Mouse (Mus musculus) hematopoietic stem cell, adult 5-6 weeks (primary cell): ENCODE data around the gene Vasn. TPM values are rescaled to one million over a fixed set of nuclear protein-coding genes. Genes with fewer than 3 reads are reported as not detected.

ENCODE experiments used
- ATAC-seq, 2 experiments: fragments of 125-278 bp in 1 of 2; replicated peaks in 1 of 2; 2 replicates each; pipeline ENCODE4 v1.8.0; 2016 to 2017; ENCODE audit warnings: inconsistent platforms in 2 of 2, mild to moderate bottlenecking in 2 of 2, moderate number of reproducible peaks in 2 of 2, low read depth in 1 of 2, moderate TSS enrichment in 1 of 2; ENCODE audit not compliant: low FRiP score in 2 of 2, poor library complexity in 2 of 2, severe bottlenecking in 2 of 2, insufficient read depth in 1 of 2, low TSS enrichment in 1 of 2
- total RNA-seq: library from RNA; stranded (forward); fragments of 172-1452, 232-1000 nt; gene quantifications from 2 replicates; pipeline ENCODE4 v1.2.3, GENCODE M21; 2017

The Vasn gene
- total RNA-seq, 1 experiment from 2014 or later: 0.89 TPM

- no peak for ATAC-seq
Observed at GRCm38 (mm10) chr16:4633661-4634060, 6.1 kb upstream of the Vasn start.

GRCm38 (mm10) chr16:4634681-4635080 lies 5.1 kb upstream of the Vasn start:
- ATAC-seq: no peak

- no peak for ATAC-seq
Observed at GRCm38 (mm10) chr16:4635760-4636159, 4.0 kb upstream of the Vasn start.

DNA sequence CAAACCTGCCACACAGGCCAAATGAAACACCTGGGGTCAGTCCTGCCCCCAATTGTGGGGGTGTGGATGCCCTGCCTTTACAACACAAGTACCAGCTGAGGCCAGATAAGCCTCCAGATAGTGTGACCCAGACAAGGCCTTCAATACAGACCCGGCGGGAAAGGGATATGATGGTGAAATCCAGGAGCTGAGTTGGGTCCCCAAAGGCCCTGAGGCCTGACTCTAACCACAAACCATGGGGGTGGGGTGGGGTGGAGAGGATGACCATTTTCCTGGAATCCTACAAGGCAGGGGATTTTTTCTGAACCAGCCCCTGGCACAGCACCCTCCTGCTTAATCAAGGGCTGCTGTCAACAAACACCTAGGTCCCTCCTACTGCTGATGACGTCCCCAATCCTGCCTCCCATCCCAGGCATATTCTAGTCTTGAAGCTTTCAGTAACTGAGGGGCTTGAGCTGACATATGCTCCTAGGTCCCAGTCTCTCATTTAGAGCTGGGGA lies 800 bp upstream of the Vasn start:
- no peak for ATAC-seq

- peak in 1 of 2 experiments; percentile 43; a peak in 2 of 4 replicates for ATAC-seq
Observed at GRCm38 (mm10) chr16:4640267-4641005, 695 bp downstream of the Vasn start.

- no peak for ATAC-seq
Observed at GRCm38 (mm10) chr16:4641119-4641838, 1.5 kb downstream of the Vasn start.

DNA sequence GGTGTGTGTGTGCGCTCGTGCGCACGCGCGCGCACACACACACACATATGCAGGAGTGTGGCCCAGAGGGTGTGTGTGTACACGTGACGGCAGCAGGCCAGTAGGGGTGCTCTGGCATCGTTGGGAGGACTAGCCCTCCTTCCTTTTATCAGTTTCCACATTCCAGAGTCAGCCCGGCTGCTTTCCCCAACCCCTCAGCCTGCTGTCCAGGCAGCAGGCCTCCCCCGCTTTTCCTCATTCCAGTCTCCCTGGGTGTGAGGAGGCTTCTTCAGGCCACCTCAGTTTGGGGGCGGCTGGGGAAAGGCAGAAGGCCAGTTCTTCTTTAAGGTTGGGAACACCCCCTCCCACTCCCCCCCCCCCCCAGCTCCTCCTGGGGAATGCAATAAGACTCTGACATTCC lies 2.4 kb downstream of the Vasn start:
- ATAC-seq: no peak

GRCm38 (mm10) chr16:4642937-4643336 lies 3.2 kb downstream of the Vasn start:
- no peak for ATAC-seq

GRCm38 (mm10) chr16:4643670-4644419 lies 4.1 kb downstream of the Vasn start:
- no peak for ATAC-seq

- no peak for ATAC-seq
Observed at GRCm38 (mm10) chr16:4645867-4646266, 6.1 kb downstream of the Vasn start.

DNA sequence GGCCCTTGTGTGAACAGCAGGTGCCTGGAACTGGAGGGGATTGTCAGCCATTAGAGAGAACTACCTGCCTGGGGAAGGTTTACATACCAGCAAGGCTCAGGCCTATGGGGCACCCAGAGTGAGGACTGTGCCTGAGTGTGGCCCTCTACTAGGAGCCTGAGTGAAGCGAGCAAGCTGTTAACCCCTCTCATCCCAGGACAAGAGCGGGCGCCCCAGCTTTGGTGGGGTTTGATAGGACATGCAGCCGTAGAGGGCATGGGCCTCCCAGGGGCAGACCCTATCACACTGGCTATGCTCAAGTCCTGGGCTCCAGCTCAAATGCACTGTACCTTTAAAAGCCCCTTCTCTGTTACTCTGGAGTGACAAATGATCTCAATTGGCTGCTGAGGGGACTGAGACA lies 7.1 kb downstream of the Vasn start:
- ATAC-seq: no peak

DNA sequence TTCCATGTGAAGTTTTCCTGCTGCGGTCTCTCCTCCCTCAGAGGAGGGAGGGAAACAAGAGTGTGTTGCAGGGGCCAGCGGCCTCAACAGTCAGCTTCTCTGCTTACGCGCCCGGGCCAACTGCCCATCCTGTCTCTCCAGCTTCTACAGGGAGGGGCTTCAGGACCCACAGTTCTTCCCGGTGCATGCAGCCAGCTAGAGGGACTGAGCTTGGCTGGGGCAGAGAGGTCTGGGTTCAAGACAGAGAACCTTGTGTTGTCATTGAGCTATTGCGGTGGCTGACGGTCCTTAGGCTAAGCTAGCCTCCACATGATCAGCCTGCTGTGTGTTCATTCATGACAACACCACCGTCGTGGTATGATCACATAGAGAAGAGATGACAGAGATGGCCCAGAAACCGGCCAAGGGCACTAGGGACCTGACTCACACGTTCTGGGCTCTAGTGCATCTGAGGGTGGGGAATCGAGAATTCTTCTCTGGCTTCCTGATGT lies 8.0 kb downstream of the Vasn start:
- ATAC-seq: no peak

DNA sequence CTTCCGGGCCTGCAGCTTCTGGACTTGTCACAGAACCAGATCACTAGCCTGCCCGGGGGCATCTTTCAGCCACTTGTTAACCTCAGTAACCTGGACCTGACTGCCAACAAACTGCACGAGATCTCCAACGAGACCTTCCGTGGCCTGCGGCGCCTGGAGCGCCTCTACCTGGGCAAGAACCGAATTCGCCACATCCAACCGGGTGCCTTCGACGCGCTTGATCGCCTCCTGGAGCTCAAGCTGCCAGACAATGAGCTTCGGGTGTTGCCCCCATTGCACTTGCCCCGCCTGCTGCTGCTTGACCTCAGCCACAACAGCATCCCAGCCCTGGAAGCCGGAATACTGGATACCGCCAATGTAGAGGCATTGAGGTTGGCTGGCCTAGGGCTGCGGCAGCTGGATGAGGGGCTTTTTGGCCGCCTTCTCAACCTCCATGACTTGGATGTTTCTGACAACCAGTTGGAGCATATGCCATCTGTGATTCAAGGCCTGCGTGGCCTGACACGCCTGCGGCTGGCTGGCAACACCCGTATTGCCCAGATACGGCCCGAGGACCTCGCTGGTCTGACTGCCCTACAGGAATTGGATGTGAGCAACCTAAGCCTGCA lies 8.8 kb downstream of the Vasn start:
- no peak for ATAC-seq

DNA sequence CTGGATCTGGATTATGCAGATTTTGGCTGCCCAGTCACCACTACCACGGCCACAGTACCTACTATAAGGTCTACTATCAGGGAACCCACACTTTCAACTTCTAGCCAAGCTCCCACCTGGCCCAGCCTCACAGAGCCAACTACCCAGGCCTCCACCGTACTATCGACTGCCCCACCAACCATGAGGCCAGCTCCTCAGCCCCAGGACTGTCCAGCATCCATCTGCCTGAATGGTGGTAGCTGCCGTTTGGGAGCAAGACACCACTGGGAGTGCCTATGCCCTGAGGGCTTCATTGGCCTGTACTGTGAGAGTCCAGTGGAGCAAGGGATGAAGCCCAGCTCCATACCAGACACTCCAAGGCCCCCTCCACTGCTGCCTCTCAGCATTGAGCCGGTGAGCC lies 9.5 kb downstream of the Vasn start:
- ATAC-seq: no peak

DNA sequence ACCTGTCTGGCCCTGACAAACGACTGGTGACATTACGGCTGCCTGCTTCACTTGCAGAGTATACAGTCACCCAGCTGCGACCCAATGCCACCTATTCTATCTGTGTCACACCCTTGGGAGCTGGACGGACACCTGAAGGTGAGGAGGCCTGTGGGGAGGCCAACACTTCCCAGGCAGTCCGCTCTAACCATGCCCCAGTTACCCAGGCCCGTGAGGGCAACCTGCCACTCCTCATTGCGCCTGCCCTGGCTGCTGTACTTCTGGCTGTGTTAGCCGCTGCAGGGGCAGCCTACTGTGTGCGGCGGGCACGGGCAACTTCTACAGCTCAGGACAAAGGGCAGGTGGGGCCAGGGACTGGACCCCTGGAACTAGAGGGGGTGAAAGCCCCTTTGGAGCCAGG lies 10.0 kb downstream of the Vasn start:
- no peak for ATAC-seq

DNA sequence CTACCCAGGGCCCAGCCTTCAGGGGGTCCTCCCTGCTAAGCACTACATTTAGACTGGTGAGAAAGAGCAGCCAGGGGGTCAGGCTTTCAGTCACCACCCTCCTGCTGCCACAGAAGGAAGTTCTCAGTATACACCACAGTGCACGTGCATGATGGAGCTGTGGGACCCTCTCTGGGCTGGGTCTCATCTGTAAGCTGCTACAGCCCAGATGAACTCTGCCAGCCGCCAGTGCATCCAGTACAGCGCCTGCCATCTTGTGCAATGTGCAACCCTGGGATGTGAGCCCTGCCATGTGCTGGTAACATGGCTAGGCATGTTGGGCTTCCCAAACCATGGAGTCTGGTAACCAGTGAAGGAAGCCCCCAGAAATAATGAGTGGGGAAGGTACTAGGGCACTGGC lies 10.4 kb downstream of the Vasn start:
- ATAC-seq: no peak

DNA sequence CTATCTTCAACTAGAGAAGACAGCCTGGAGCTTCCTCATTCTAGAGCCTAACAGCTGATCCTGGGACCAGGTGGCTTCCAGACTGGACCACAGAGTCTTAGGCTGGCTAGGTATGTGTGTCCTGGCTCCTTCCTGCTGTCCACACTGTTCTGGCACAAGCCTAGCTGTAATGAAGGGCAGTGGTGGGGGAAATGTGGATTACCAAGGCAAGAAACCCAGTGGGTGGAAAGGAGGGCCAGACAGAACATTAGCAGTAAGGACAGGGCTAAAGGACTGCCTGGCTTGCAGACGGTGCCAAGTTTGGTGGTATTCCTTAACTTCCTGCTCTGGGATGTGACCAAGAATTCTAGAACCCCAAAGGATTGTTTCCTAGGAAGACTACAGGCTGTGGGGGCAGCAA lies 11.3 kb downstream of the Vasn start:
- no peak for ATAC-seq

GRCm38 (mm10) chr16:4651624-4652023 lies 11.9 kb downstream of the Vasn start:
- no peak for ATAC-seq
